Mouse (Mus musculus) MEL (cell line): Measurements from ENCODE around the gene Ptpn14. TPM values are rescaled to one million over a fixed set of nuclear protein-coding genes. Genes with fewer than 3 reads are reported as not detected.

Experiments used
- DNase-seq: peaks from one replicate; pipeline ENCODE4 v3.0.0; 2011; ENCODE audit warnings: low read depth, low spot score
- H3K27ac ChIP-seq: 2 replicates; pipeline ENCODE4 v1.5.1; 2012; ENCODE audit warnings: low read depth, mild to moderate bottlenecking, control low read depth, low read length, moderate library complexity; ENCODE audit not compliant: control insufficient read depth
- H3K27me3 ChIP-seq, 2 experiments: fragments of 150-350 bp in 1 of 2; sonication (generic) in 1 of 2; 2 replicates each; pipeline ENCODE4 v1.6.1; 2012; ENCODE audit warnings: low read length in 2 of 2, mild to moderate bottlenecking in 2 of 2, improper control_type of control experiment in 1 of 2, moderate library complexity in 1 of 2; ENCODE audit not compliant: insufficient read depth in 2 of 2, control insufficient read depth in 1 of 2
- H3K36me3 ChIP-seq, 2 experiments: 2 replicates each; pipeline ENCODE4 v1.6.1; 2012 to 2014; ENCODE audit warnings: low read length in 2 of 2, improper control_type of control experiment in 1 of 2, inconsistent platforms in 1 of 2, mild to moderate bottlenecking in 1 of 2; ENCODE audit not compliant: insufficient read depth in 2 of 2, control insufficient read depth in 1 of 2
- H3K4me1 ChIP-seq, 2 experiments: fragments of 150-350 bp in 1 of 2; sonication (generic) in 1 of 2; 2 replicates each; pipeline ENCODE4 v1.6.1; 2012; ENCODE audit warnings: low read length in 2 of 2, improper control_type of control experiment in 1 of 2, mild to moderate bottlenecking in 1 of 2; ENCODE audit not compliant: insufficient read depth in 2 of 2, control insufficient read depth in 1 of 2
- H3K4me3 ChIP-seq, 2 experiments: fragments of 150-350 bp in 1 of 2; sonication (generic) in 1 of 2; 2 replicates each; pipeline ENCODE4 v1.5.1; 2012; ENCODE audit warnings: low read depth in 2 of 2, low read length in 2 of 2, mild to moderate bottlenecking in 2 of 2, moderate library complexity in 2 of 2, control low read depth in 1 of 2, improper control_type of control experiment in 1 of 2; ENCODE audit not compliant: control insufficient read depth in 1 of 2, insufficient read depth in 1 of 2
- H3K79me2 ChIP-seq: 2 replicates; pipeline ENCODE4 v1.6.1; 2012; ENCODE audit warnings: mild to moderate bottlenecking, low read length, moderate library complexity; ENCODE audit not compliant: control insufficient read depth, poor library complexity, insufficient read depth
- H3K9ac ChIP-seq: 2 replicates; pipeline ENCODE4 v1.6.1; 2012; ENCODE audit warnings: low read depth, mild to moderate bottlenecking, control low read depth, low read length, moderate library complexity; ENCODE audit not compliant: control insufficient read depth, poor library complexity, severe bottlenecking
- H3K9me3 ChIP-seq: fragments of 150-350 bp; sonication (generic); replicated peaks from 2 replicates; pipeline ENCODE4 v1.6.1; 2012; ENCODE audit warnings: mild to moderate bottlenecking, low read length, improper control_type of control experiment, moderate library complexity; ENCODE audit not compliant: insufficient read depth
- BHLHE40 ChIP-seq: IDR thresholded peaks from 2 replicates; pipeline ENCODE4 v1.6.1; 2012; ENCODE audit warnings: low read depth, mild to moderate bottlenecking, inconsistent platforms, low read length, improper control_type of control experiment, borderline replicate concordance
- CHD1 ChIP-seq: IDR thresholded peaks from 2 replicates; pipeline ENCODE4 v1.6.1; 2012; ENCODE audit warnings: low read depth, mild to moderate bottlenecking, inconsistent platforms, low read length, improper control_type of control experiment
- CTCF ChIP-seq, 3 experiments: IDR thresholded peaks in 2 of 3; conservative IDR thresholded peaks in 1 of 3; 2 replicates each; pipeline ENCODE4 v1.5.1; 2011 to 2012; ENCODE audit warnings: low read length in 3 of 3, low read depth in 2 of 3, mild to moderate bottlenecking in 2 of 3, improper control_type of control experiment in 1 of 3, inconsistent platforms in 1 of 3, mixed read lengths in 1 of 3, moderate library complexity in 1 of 3; ENCODE audit not compliant: control insufficient read depth in 1 of 3, insufficient read depth in 1 of 3, poor library complexity in 1 of 3, severe bottlenecking in 1 of 3
- ELF1 ChIP-seq: IDR thresholded peaks from 2 replicates; pipeline ENCODE4 v1.6.1; 2014; ENCODE audit warnings: low read depth, mild to moderate bottlenecking, inconsistent platforms, low read length, improper control_type of control experiment, moderate library complexity
- ETS1 ChIP-seq: IDR thresholded peaks from 2 replicates; pipeline ENCODE4 v1.6.1; 2012; ENCODE audit warnings: low read depth, mild to moderate bottlenecking, inconsistent platforms, low read length, improper control_type of control experiment, moderate library complexity
- GABPA ChIP-seq: IDR thresholded peaks from 2 replicates; pipeline ENCODE4 v1.6.1; 2012; ENCODE audit warnings: low read depth, mild to moderate bottlenecking, inconsistent platforms, low read length, improper control_type of control experiment, moderate library complexity
- MAZ ChIP-seq: IDR thresholded peaks from 2 replicates; pipeline ENCODE4 v1.6.1; 2012; ENCODE audit warnings: low read depth, mild to moderate bottlenecking, inconsistent platforms, low read length, improper control_type of control experiment
- MEF2A ChIP-seq: IDR thresholded peaks from 2 replicates; pipeline ENCODE4 v1.6.1; 2014; ENCODE audit warnings: low read depth, mild to moderate bottlenecking, inconsistent platforms, low read length, improper control_type of control experiment; ENCODE audit not compliant: poor library complexity, insufficient replicate concordance, severe bottlenecking; ENCODE audit errors: extremely low read depth
- MYC ChIP-seq: IDR thresholded peaks from 2 replicates; pipeline ENCODE4 v1.6.1; 2011; ENCODE audit warnings: low read depth, mild to moderate bottlenecking, low read length, improper control_type of control experiment, moderate library complexity
- NRF1 ChIP-seq: IDR thresholded peaks from 2 replicates; pipeline ENCODE4 v1.6.1; 2014; ENCODE audit warnings: low read depth, mild to moderate bottlenecking, inconsistent platforms, low read length, improper control_type of control experiment, moderate library complexity; ENCODE audit not compliant: poor library complexity, insufficient read depth, severe bottlenecking
- POLR2A ChIP-seq, 2 experiments: IDR thresholded peaks; 2 replicates each; pipeline ENCODE4 v1.6.1; 2011 to 2012; ENCODE audit warnings: low read length in 2 of 2, mild to moderate bottlenecking in 2 of 2, control low read depth in 1 of 2, improper control_type of control experiment in 1 of 2, low read depth in 1 of 2, moderate library complexity in 1 of 2; ENCODE audit not compliant: control insufficient read depth in 1 of 2, insufficient read depth in 1 of 2, poor library complexity in 1 of 2
- POLR2AphosphoS2 ChIP-seq: IDR thresholded peaks from 2 replicates; pipeline ENCODE4 v1.6.1; 2011; ENCODE audit warnings: low read length, improper control_type of control experiment
- POLR2AphosphoS5 ChIP-seq: IDR thresholded peaks from 2 replicates; pipeline ENCODE4 v1.6.1; 2012; ENCODE audit warnings: low read depth, borderline replicate concordance, mild to moderate bottlenecking, inconsistent platforms, low read length, moderate library complexity, mixed read lengths
- TBP ChIP-seq: IDR thresholded peaks from 2 replicates; pipeline ENCODE4 v1.8.0; 2011; ENCODE audit warnings: low read depth, low read length, improper control_type of control experiment
- UBTF ChIP-seq: IDR thresholded peaks from 2 replicates; pipeline ENCODE4 v1.6.1; 2012; ENCODE audit warnings: low read depth, mild to moderate bottlenecking, inconsistent platforms, low read length, improper control_type of control experiment, moderate library complexity, borderline replicate concordance; ENCODE audit not compliant: insufficient read depth
- USF1 ChIP-seq: IDR thresholded peaks from 2 replicates; pipeline ENCODE4 v1.6.1; 2014; ENCODE audit warnings: low read depth, mild to moderate bottlenecking, inconsistent platforms, low read length, improper control_type of control experiment, moderate library complexity
- ZC3H11A ChIP-seq: IDR thresholded peaks from 2 replicates; pipeline ENCODE4 v1.6.1; 2012; ENCODE audit warnings: low read depth, mild to moderate bottlenecking, inconsistent platforms, low read length, improper control_type of control experiment
- ZNF384 ChIP-seq: IDR thresholded peaks from 2 replicates; pipeline ENCODE4 v1.6.1; 2012; ENCODE audit warnings: low read depth, mild to moderate bottlenecking, inconsistent platforms, low read length, improper control_type of control experiment
- polyA plus RNA-seq, 2 experiments: library from polyadenylated mRNA; stranded (reverse) in 1 of 2; unstranded in 1 of 2; fragments of >175 nt in 1 of 2; fragments of >200 nt in 1 of 2; gene quantifications; 2 replicates each; pipeline versions ENCODE4 v1.2.1 to v1.2.4; 2012; ENCODE audit warnings: low replicate concordance in 2 of 2, low read depth in 1 of 2; ENCODE audit not compliant: insufficient read length in 2 of 2, insufficient read depth in 1 of 2, missing spikeins in 1 of 2
- total RNA-seq: library from RNA; depleted of rRNA; stranded (reverse); fragments of 300-350 nt; gene quantifications from 2 replicates; pipeline ENCODE4 v1.2.3, GENCODE M21; 2012

Gene Ptpn14
- total and polyA plus RNA-seq, 3 experiments: 0.62 to 1.0 TPM; not detected in 1

GRCm38 (mm10) chr1:189791534-189792217, 63.6 kb downstream of the Ptpn14 start:
- TF ChIP-seq NRF1: no peak
- TF ChIP-seq GABPA: no peak
- TF ChIP-seq UBTF: no peak
- TF ChIP-seq TBP: no peak
- no peak for TF ChIP-seq ZC3H11A
- TF ChIP-seq MEF2A: no peak
- no peak for TF ChIP-seq ZNF384
- no peak for TF ChIP-seq USF1
- TF ChIP-seq POLR2AphosphoS5: no peak
- no peak for TF ChIP-seq ETS1
- TF ChIP-seq MAZ: no peak
- TF ChIP-seq POLR2A (IDR thresholded peaks at IDR 0.05; ENCODE audit: control insufficient read depth in 1 of 2, insufficient read depth in 1 of 2, low read depth in 1 of 2, low read length in 2 of 2, poor library complexity in 1 of 2): no peak
- TF ChIP-seq MYC: no peak
- no peak for TF ChIP-seq CTCF (IDR thresholded peaks at IDR 0.05 in 2 of 3, conservative IDR thresholded peaks at IDR 0.05 in 1 of 3; ENCODE audit: control insufficient read depth in 1 of 3, insufficient read depth in 1 of 3, low read depth in 2 of 3, low read length in 3 of 3, poor library complexity in 1 of 3, severe bottlenecking in 1 of 3)
- Histone ChIP-seq H3K9me3 (no peaks in the 10 kb centered on the region), H3K36me3 (no peaks in the 10 kb centered on the region), H3K27ac (no peak overlapping the region), H3K79me2 (no peaks in the 10 kb centered on the region), H3K4me1 (no peaks in the 10 kb centered on the region), H3K27me3 (no peaks in the 10 kb centered on the region), H3K9ac (no peak overlapping the region), H3K4me3 (no peak overlapping the region)
- DNase-seq: no peak

GRCm38 (mm10) chr1:189792560-189793195, 64.6 kb downstream of the Ptpn14 start:
- Histone ChIP-seq H3K4me1 (no peaks in the 10 kb centered on the region), H3K79me2 (no peaks in the 10 kb centered on the region), H3K36me3 (no peaks in the 10 kb centered on the region), H3K9me3 (no peaks in the 10 kb centered on the region), H3K27ac (no peak overlapping the region), H3K27me3 (no peaks in the 10 kb centered on the region), H3K4me3 (no peak overlapping the region), H3K9ac (no peak overlapping the region)
- DNase-seq: no peak
- TF ChIP-seq CHD1 (no peak), POLR2AphosphoS2 (no peak), BHLHE40 (no peak), ELF1 (no peak)
